In the genomic region with DNA sequence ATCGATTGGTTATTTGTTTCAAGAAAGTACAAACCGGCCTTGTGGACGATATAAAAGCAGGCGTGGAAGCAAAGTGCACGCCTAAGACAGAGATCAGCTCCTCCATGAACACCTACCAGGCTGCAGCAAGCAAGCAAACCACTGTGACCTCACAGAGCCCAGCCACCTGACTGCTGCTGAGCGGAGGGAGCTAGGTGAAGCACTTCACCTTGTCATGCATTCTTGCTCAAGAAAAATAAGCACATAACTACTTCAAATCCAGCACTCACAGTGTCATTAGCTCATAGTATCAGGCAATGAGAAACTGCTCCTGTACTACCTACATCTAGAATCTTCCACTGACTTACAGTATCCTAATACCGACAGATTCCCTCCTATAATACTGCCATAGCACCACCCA, we compare ENCODE assay signal across 14 mouse cellular contexts. TPM values are rescaled to one million over a fixed set of nuclear protein-coding genes. Genes with fewer than 3 reads are reported as not detected.
"Had no signal": no experiment of that assay in that cellular context is flagged by ENCODE, and none has a peak within 500 bp of the region (broad histone marks: within the 10 kb centered on the region; RNA-seq: fewer than 3 reads in every experiment).

No protein-coding gene starts in this region.

RNA-seq across cellular contexts. Expression of a gene that starts 39.3 kb away (rescaled TPM):
- polyA plus RNA-seq: liver, embryonic 14.5 days; liver, embryonic 16.5 days; lung, embryonic 14.5 days; lung, embryonic 16.5 days; macrophage; midbrain, embryonic 11.5 days; midbrain, embryonic 13.5 days; midbrain, postnatal 0 days; neural tube, embryonic 11.5 days; neural tube, embryonic 13.5 days; neural tube, embryonic 15.5 days; small intestine, adult 2 months; stomach, embryonic 15.5 days; stomach, postnatal 0 days had no signal
